ENCODE assay signal across 8 mouse cellular contexts in genomic region chr9:41935373-41935971, GRCm38 (mm10).
DNase-seq lines count a peak whose midpoint lies in the region; ATAC-seq and TF ChIP-seq lines count a peak whose summit lies in the region.

No protein-coding gene starts in this region.

- no peak for TF ChIP-seq POLR2A in small intestine, adult 2 months (IDR thresholded peaks at IDR 0.05; ENCODE audit: low read depth, low read length)
- TF ChIP-seq POLR2A in cerebellum, adult 2 months (IDR thresholded peaks at IDR 0.05; ENCODE audit: borderline replicate concordance, insufficient read depth, low read length) = no peak

- peak overlapping the region; percentile 35 for H3K27ac ChIP-seq in gastrocnemius, adult 2 months
- H3K27ac ChIP-seq in heart, embryonic 15.5 days = peak overlapping the region; percentile 68
- H3K27ac ChIP-seq in small intestine, adult 2 months (ENCODE audit: insufficient read depth, low read depth, low read length) = no peak overlapping the region
- no peak overlapping the region for H3K27ac ChIP-seq in cerebellum, adult 2 months (ENCODE audit: insufficient read depth, low read length)

- WGBS in heart, embryonic 15.5 days = under 1% methylated on average over 21 of the region's 21 CpGs
- WGBS in small intestine, adult 2 months = 3% methylated on average over 21 of the region's 21 CpGs
- 1% methylated on average over 21 of the region's 21 CpGs for WGBS in cerebellum, adult 2 months

- H3K27me3 ChIP-seq in heart, embryonic 15.5 days = no peaks in the 10 kb centered on the region
- 0 out of 2 replicates have a peak, but pooled peaks cover 4% of the 10 kb centered on the region for H3K27me3 ChIP-seq in small intestine, adult 2 months (ENCODE audit: control insufficient read depth, insufficient read depth, low read length)
- no peaks in the 10 kb centered on the region; the same call in 1 of the 2 replicates for H3K27me3 ChIP-seq in cerebellum, adult 2 months (ENCODE audit: control insufficient read depth, insufficient read depth, low read length)

- H3K4me1 ChIP-seq in heart, embryonic 15.5 days (replicated peaks) = peaks cover 35% of the 10 kb centered on the region
- peaks cover 7% of the 10 kb centered on the region for H3K4me1 ChIP-seq in small intestine, adult 2 months (ENCODE audit: control insufficient read depth, insufficient read depth, insufficient read length, low read length)
- H3K4me1 ChIP-seq in cerebellum, adult 2 months (ENCODE audit: control insufficient read depth, insufficient read depth, low read length) = peaks cover 5% of the 10 kb centered on the region

- H3K9me3 ChIP-seq in heart, embryonic 15.5 days (replicated peaks) = no peaks in the 10 kb centered on the region

- peak overlapping the region; percentile 89 for H3K4me2 ChIP-seq in heart, embryonic 15.5 days

- no peak for TF ChIP-seq CTCF in gastrocnemius, adult 2 months (IDR thresholded peaks at IDR 0.05)
- TF ChIP-seq CTCF in small intestine, adult 2 months (IDR thresholded peaks at IDR 0.05; ENCODE audit: extremely low read depth, insufficient read length, insufficient replicate concordance, low read depth, low read length) = no peak
- no peak for TF ChIP-seq CTCF in cerebellum, adult 2 months (IDR thresholded peaks at IDR 0.05; ENCODE audit: borderline replicate concordance, insufficient read depth, low read depth, low read length)

- ATAC-seq in heart, embryonic 15.5 days (replicated peaks; ENCODE audit: insufficient number of reproducible peaks, insufficient read depth, low FRiP score, low read depth) = peak; percentile 78

- H3K4me3 ChIP-seq in gastrocnemius, adult 2 months = peak overlapping the region; percentile 64
- H3K4me3 ChIP-seq in heart, embryonic 15.5 days = peak overlapping the region; percentile 52
- peak overlapping the region; percentile 50 for H3K4me3 ChIP-seq in small intestine, adult 2 months (ENCODE audit: low read depth, low read length)
- no peak overlapping the region for H3K4me3 ChIP-seq in cerebellum, adult 2 months (replicated peaks; ENCODE audit: insufficient read depth, low read depth, low read length)

- H3K36me3 ChIP-seq in heart, embryonic 15.5 days = no peaks in the 10 kb centered on the region
- no peaks in the 10 kb centered on the region for H3K36me3 ChIP-seq in small intestine, adult 2 months (ENCODE audit: control insufficient read depth, insufficient read depth, low read length)

- intact Hi-C loops in gastrocnemius, adult 2 months (cut with DNase I) = no loop called here

- peak; percentile 27 for DNase-seq in gastrocnemius, adult 2 months
- DNase-seq in gastrocnemius, postnatal 25 days = no peak
- DNase-seq in embryo, embryonic 11 days = peak; percentile 91
- peak; percentile 19 to 44 for DNase-seq in layer of hippocampus, postnatal 25 days (ENCODE audit: extremely low spot score in 1 of 2, low spot score in 1 of 2)
- DNase-seq in lung, postnatal 36 days = peak; percentile 22
- DNase-seq in cerebellum, adult 2 months = no peak

- peak overlapping the region; percentile 60 for H3K9ac ChIP-seq in heart, embryonic 15.5 days

Comparison
In these comparisons a context has a peak if more than half of its experiments do, and no peak if none do; other contexts are left out.
1. DNase-seq: peak in gastrocnemius, adult 2 months (single experiment), embryo, embryonic 11 days (single experiment), layer of hippocampus, postnatal 25 days (2 of 2) and lung, postnatal 36 days (single experiment); none in gastrocnemius, postnatal 25 days (single experiment) and cerebellum, adult 2 months (0 of 2).
2. H3K27ac ChIP-seq: peak in gastrocnemius, adult 2 months (single experiment) and heart, embryonic 15.5 days (single experiment); none in small intestine, adult 2 months (single experiment) and cerebellum, adult 2 months (single experiment).